Mouse (Mus musculus) MEL-GATA-1-ER (cell line): ENCODE results near the gene Rhov.

Source experiments
- DNase-seq: peaks from one replicate; pipeline ENCODE4 v3.0.0-alpha.2; 2012; ENCODE audit warnings: low read depth; ENCODE audit errors: extremely low read depth

Gene Rhov

DNA sequence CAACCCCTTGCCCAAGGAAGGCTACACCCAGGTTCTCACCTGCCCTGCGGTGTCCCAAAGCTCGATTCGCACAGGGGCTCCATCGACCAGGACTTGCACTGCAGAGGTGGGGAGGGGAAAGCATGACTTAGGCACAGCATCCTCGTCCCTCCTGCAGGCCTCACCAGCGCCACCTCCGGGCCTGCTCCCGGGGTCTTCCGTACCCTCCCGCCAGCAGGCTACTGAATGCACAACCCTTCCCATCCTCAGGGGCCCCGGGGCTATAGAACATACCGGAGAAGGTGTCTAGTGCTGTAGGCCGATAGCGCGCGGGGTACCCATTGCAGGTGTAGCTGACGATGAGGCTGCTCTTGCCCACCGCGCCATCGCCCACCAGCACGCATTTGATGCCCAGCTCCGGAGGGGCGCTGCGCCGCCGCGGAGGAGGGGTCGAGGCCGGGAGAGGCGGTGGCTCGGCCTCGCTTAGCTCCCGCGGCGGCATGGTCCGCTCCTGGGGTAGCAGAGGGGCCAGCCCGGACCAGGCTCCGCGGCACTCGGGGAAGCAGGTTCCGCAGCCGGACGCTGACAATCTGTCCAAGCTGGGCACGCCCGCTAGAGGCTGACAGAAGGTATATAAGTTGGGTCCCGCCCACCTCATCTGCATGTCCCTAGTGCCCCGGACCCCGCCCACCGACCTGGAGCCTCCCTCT lies at the start of gene Rhov:
Gene Rhov (minus strand): TSS at position 630 of the 689 bp plus-strand sequence.
- peak; percentile 57 for DNase-seq

DNA sequence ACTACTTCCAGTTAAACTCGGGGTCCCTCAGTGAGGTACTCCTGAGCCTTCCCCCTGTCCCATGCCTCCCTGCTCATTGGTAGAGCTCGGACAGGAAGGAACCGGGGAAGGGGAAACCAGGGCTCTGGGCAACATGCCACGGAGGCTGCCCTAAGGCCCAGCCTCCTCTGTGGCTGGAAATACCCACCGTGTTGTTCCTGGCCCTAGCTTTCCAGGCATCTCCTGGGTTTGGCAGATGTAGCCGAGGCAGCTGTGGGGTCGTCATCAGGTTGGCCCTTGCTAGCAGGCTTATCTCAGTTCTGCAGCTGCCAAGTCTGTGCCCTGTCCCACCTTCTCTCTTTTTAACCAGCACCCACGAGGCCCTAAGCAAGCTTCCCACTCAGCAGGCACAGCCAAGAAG lies 49.5 kb upstream of the Rhov start:
- DNase-seq = peak; percentile 38

DNA sequence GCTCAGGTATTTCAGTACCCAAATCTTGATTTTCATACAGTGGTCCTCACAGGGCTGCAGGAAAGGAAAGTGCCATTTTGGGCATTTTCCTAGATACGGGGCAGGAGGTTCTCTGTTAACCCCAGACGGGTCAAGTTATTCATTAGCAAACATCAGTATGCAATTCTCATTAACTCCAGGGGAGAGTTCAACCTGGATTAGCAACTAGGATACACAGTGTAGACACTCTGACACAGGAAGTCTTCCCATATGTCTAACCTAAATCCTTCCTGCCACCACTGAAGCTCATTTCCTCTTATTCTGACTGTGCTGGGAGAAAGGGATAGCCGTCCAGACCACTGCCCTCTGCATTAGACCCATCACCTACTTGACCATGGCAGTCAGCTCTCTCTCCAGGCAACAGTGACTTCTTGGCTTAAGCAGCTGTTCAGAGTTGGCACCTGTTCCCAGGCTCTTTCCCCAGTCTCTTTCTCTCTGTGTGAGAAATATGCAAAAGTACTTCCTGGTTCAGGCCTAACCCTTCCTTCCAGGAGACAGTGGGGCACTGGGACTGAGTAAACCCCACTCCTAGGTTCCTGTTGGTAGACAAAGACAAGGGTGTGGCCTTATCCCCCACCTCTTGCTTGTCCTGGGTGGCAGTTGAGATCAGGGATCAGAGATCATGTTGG lies 47.1 kb upstream of the Rhov start:
- DNase-seq = no peak

DNA sequence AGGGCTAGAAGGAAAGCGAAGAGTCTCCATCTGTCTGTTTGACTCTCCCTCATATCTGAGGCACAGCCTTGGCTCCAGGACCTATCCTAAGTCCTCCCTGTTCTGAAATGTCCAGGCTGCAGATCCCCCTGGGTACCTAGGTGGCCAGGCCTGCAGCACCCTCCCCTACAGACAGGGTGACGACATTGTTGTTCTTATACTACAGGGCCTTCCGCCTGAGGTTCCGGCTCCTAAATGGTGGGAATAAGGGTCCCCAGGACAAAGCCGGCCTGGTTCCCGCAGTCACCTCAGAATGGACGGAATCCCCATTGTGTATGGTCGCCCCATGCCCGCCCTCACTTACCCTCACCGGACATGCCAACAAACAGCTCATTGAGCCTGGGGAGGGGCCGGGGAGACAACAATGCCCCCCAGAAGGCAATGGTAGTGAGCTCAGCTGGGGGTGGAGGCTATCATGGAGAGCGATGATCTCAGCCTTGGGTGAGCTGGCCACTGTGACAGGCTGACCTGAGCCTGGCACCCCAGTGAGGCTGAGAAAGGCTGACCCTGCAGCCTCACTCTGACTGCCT lies 43.8 kb upstream of the Rhov start:
- no peak for DNase-seq

DNA sequence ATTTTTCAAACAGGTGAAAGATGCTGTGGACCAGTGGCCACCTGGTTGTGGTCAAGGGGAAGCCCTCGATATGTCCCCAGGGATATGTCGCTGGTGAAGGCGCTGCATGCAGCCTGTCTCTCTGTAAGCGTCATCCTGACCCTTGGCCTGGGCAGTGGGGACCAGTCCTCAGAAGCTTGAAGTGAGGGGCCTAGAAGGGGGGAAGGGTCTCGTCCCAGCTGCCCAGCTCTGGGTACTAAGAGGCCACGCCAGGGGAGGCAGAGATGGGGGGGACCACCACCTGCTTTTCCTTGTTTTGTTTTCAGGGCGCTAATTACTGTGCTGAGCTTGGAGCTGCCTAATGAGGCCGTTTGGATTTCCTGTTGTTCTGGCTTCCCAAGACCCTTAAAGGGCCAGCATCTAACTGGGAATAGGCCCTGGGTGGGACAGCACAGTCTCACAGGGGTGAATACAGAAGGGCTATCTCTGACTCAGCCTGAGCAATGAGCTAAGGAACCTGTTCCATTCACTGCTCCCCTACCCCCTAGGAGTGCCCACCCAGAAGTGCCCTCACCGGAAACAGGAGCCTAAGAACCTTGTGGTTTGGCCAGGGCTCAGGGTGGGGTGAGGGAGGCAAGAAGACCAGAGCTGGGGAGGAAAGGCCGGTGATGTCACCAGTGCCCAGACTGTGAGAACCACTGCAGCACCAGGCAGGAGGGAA lies 42.9 kb upstream of the Rhov start:
- no peak for DNase-seq

DNA sequence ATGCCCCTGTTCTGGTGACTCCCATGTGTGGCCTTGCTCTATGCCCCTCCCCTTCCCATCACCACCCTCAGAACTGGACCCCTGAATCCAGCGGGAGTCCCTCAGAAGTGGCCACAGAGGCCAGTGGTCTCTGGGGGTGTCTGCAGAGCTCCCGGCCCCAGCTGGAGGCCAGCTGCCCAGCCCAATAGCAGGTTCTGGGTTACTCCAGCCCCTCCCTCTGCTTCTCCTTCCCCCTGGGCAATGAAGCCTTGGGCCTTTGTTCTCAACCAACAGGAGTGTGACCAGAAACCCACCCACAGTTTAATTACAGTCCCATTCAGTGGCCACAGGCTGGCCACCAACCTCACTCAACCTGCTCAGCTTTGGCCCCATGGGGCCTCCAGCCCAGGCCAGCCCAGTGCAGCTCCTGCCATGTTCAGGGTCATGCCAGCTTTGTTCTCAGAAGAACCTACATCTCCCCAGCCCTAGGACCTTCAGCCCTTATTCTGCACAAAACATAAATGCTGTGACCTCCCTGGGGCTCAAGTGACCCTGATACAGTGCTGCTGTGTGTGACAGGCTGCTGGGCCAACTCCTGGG lies 41.4 kb upstream of the Rhov start:
- DNase-seq = no peak

DNA sequence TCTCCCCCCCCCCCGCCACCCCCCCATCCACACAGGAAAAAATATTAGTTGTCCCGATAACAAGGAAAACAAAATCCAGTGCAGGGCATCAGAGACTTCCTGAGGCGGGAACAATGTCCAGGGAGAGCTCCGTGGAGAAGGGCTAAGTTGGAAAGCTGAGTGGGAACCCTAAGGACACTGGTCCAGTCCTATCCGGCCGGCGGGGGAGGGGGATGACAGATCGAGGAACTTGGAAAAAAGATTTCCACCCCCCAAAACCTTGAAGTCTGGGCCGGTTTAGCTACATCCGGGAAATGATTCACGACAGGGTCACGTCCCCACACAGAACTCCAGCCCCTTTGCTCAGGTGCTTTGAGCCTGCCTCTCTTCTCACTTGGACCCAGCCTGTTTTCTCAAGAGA lies 40.5 kb upstream of the Rhov start:
- DNase-seq = no peak

DNA sequence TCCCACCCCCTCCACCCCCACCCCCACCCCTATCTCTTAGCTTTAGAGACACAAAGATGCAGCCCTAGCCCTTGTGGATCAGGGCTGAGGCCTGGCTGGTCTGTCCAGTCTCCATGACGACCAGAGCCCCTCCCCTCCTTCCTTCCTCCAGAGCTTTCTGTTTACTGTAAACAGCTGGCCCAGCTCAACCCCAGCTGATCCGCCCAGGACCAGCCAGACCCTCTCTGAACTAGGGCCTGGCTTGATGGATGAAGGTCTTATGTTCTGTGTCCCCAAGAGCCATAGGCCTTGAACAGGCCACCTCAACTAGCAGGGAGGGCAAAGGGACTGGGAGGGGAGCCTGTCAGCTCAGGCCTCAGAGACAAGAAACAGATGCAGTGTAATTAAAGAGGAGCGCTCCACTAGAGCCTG lies 33.7 kb upstream of the Rhov start:
- no peak for DNase-seq

DNA sequence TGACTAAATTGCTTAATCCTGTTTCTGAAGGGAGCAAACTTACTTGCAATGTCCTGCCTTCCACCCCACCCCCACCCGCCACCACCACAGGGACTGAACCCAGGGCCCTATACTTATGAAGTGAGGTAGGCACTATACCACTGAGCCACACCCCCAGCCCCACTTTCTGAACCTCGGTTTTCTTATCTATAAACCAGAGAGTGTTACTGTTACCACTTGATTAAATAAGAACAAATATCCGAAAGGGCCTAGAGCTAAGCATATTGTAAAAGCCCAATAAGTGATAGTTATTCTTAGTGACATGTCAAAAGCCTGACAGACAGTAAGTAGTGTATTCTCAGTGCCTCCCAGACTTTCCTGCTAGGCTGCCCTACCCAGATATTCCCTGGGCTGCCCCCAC lies 33.3 kb upstream of the Rhov start:
- peak; percentile 48 for DNase-seq

DNA sequence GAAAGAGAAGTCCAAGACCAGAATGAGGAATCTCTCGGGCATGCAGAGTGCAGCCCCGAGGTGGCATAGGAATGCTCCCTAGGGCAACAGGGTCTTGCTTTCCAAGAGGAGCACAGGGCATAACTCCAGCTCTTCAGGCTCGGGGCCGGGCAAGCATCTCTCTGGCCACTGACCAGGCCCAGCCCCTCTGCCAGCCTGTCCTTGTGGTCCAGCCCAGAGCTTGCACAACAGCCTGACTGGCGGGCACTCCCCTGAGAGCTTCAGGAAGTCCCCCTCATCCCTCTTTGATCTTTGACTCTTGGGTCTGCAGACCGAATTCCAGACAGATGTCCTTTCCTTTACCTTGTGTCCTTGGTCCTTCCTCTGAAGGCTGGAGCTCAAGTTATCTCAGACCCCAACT lies 31.8 kb upstream of the Rhov start:
- no peak for DNase-seq

DNA sequence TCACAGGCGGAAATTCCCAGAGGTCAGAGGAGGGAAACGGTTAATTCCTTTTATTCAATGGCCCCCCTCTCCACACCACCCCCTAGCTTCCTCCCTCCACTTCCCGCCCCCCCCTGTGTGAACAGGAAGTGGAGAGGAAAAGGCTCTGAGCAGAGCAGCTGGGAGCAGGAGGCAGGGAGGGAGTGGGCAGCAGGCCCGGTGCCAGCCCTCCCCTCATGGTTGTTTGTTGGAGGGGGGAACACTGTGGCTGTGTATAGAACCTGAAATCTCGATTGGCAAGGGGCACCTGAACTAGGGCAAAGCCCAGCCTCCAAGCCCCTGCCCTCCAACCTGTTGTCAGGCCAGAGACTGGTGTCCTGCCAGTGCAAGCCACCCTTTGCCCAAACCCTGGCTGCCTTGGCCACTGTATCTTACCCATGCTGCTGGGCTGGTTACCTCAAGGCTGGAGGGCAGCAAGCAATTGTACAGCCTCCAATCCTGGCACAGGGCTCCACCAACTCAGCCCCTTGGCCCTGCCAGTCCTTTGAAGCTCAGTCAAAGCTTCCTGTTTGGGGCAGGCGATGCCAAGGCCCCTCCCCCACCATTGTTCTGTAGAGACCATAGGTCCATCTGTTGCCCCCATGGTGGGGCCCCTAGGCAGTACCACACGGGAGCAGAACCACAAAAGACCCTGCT lies 29.9 kb upstream of the Rhov start:
- DNase-seq = no peak

DNA sequence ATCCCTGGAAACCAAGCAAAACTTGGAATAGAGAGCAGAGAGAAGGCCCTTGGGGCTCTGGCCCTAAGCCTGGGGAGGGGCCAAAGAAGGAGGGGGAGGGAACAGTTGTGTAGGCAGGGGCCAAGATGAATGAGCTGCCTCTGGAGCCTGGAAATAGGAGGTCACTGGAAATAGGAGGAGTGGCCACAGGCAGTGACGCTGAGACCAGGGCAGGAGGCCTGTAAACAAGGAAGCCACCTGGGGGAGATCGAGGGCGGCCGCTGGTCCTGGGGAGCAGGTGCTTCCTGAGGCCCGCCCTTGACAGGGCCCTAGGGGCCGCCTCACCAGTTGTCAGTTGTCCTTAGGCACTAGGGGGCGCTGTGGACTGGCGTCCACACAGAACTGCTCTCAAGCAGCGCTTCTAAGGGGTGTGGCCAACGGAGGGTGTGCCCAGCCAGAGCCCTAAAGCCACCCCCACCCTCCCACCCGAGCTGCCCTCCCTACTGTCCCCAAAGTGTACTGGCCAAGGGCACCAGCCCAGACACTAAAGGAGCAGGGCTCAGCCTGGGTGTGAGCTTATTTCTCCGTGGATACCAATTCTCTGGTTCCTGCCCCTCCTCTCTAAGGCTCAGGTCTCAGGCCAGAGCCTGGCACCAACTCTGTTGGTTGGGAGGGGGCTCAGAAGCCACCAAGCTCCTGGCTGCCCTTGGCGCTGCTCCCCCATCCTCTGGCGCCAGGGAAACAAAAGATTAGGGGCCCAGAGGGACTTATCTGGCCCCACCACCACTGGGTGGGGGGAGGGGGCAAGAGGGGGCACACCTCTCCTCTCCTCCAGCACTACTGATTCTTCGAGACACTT lies 29.1 kb upstream of the Rhov start:
- DNase-seq = peak; percentile 64

DNA sequence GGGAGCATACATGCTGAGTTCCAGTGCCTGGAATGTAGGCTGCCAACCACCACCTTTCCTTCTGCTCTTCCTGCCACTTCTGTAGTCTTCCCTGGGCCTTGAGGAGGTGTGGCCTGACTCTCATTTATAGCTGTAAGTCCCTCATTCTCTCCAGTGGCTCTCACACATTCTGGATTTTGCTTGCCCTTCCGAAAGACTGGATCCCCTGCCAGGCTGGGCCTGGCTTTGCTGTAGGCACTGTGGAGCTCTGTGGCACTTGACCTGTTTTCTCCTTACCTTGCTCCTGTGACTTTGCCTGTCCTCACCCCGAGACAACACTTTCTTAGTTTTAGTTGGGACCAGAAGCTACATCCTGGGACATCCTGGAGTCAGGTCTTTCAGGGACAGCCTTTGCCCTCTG lies 27.8 kb upstream of the Rhov start:
- no peak for DNase-seq

DNA sequence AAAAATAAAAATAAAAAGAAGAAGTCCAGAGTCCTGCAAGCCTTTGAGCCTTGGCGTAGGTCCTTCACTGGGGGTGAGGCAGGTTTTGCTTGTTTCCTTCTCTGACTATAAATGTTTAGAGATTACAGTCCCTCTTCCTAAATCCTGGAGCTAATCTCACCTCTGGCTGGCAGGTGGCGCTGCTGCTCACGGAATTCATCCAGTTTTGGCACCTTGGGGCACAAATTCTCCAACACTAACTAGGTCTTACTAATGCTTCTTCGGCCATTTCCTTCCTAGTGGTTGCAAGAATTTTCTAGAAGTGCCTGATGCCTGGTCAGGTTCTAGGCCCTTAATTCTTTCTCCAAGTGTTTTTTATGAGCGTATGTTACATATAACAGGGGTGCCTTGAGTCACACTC lies 27.3 kb upstream of the Rhov start:
- peak; percentile 28 for DNase-seq

DNA sequence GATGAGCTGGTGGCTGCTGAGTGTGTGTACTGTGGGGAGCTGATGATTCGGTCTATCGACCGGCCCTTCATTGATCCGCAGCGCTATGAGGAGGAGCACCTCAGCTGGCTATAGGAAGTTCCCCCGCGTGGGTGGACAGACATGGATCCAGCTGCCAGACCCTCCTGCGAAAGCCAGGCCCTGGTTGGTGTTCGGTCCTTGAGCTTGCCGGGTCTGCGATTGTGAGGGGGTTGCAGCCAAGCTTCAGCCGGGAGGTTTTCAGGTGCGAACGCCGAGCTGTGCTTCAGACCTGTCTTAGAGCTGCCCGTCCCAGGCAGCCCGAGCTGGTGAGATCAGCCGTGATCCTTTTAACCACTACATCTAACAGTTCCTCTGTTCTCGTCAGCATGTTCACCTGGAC lies 26.4 kb upstream of the Rhov start:
- DNase-seq = no peak

DNA sequence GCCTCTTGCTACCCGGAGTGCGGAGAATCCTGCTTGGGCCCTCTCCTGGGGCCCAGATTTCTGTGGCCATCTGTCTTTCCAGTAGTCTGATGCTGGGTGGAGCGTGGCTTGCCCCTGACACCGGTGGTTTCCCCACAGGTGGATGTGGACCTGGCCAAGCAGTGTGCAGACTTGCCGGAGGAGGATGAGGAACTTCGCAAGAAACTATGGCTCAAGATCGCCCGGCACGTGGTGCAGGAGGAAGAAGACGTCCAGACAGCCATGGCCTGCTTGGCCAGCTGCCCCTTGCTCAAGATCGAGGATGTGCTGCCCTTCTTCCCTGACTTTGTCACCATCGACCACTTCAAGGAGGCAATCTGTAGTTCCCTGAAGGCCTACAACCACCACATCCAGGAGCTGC lies 25.7 kb upstream of the Rhov start:
- DNase-seq = no peak

DNA sequence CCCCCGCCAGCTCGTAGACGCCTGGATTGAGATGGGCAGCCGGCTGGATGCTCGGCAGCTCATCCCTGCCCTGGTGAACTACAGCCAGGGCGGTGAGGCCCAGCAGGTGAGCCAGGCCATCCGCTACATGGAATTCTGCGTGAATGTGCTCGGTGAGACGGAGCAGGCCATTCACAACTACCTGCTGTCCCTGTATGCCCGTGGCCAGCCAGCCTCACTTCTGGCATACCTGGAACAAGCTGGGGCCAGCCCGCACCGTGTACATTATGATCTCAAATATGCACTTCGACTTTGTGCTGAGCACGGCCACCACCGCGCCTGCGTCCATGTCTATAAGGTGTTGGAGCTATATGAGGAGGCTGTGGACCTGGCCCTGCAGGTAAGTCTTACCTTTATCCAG lies 23.3 kb upstream of the Rhov start:
- no peak for DNase-seq

DNA sequence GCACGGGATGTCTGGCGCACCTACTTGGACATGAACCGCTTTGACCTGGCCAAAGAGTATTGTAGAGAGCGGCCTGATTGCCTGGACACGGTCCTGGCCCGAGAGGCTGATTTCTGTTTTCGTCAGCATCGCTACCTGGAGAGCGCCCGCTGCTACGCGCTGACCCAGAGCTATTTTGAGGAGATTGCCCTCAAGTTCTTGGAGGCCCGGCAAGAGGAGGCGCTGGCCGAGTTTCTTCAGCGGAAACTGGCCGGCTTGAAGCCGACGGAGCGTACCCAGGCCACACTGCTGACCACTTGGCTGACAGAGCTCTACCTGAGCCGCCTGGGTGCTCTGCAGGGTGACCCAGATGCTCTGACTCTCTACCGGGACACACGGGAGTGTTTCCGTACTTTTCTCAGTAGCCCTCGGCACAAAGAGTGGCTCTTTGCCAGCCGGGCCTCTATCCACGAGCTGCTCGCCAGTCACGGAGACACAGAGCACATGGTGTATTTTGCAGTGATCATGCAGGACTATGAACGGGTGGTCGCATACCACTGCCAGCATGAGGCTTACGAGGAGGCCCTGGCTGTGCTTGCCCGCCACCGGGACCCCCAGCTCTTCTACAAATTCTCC lies 22.8 kb upstream of the Rhov start:
- no peak for DNase-seq

DNA sequence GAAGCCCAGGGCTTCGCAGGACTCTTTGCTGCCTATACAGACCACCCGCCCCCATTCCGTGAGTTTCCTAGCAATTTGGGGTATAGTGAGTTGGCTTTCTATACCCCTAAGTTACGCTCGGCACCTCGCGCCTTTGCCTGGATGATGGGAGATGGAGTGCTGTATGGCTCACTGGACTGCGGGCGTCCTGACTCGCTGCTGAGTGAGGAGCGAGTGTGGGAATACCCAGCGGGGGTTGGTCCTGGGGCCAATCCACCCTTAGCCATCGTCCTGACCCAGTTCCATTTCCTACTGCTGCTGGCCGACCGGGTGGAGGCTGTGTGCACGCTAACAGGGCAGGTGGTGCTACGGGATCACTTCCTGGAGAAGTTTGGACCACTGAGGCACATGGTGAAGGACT lies 22.2 kb upstream of the Rhov start:
- no peak for DNase-seq

DNA sequence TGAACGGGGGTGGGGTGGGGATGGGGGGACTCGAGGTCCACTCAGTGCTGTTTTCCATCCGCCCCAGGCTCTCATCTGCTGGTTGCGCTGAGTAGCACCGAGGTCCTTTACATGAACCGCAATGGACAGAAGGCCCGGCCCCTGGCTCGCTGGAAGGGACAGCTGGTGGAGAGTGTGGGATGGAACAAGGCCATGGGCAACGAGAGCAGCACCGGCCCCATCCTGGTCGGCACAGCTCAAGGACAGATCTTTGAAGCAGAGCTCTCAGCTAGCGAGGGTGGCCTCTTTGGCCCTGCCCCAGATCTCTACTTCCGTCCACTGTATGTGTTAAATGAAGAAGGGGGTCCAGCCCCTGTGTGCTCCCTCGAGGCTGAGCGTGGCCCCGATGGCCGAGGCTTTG lies 21.8 kb upstream of the Rhov start:
- DNase-seq = no peak
